Mouse (Mus musculus): ENCODE results near the gene Gm29133. TPM values are rescaled to one million over a fixed set of nuclear protein-coding genes. Genes with fewer than 3 reads are reported as not detected.
A peak's percentile ranks its signal among the peaks of the same experiment; 100 is the strongest.

The Gm29133 gene
- total RNA-seq (2021) = not detected
- long read RNA-seq, experiment 1 = 0 reads
- long read RNA-seq, experiment 2 = 0 reads

DNA sequence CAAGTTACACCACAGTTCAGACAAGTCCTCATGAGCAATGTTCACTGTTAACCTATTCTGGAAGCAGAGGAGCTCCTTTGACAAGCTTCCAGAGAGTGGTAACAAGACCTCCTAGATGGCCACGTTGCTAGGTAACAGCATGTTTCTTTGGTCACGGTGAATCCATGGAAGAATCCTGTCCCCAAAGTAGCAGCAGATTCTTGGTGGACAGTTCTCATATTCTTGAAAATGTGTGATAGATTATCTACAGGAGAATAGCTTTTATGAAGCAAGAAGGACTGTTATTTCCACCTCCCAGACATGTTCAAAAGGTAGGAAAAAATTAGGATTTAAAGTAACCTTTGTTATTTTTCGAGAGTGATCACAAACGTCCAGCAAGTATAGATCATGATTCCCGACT, at the start of gene Gm29133:
Gm29133 (plus strand) TSS at position 301 of the 400 bp plus-strand sequence.
- DNase-seq = no peak

DNA sequence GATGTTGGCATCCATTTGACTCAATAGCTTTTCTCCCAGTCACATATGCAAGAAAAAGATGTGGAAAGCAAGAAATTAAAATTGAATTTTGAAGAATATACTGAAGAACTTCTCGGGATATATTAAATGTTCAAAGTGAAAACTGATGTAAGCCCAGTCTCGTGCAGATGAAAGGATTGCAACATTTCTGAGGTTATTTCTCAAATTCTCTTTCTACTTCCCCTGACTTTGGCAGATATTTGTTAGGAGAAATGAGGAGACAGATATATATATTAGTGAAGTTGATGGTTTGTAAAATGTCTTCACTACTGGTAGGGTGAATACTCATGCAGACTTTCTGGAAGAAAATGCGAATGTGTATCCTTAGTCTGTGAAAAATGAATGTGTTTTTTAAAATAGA, 48.9 kb upstream of the Gm29133 start:
- DNase-seq = no peak

DNA sequence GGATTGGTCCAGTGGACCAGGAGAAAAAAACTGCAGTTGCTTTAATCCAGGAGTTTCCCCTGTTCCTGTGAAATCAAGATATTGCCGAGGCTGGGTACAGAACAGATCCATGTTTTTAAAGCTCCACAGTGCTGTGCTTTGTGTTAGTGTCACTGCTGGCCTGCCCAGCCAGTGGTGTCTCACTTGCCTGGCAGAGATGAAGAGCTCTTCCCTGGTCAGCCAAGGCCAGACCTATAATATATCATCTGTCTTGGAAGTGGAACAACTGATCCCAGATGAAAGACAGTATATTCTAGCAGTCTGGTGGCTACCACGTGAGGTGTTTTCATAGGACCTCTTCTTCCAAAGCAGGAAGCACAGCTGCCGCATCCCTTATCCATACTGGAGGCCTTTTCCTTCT, 46.7 kb upstream of the Gm29133 start:
- no peak for DNase-seq

DNA sequence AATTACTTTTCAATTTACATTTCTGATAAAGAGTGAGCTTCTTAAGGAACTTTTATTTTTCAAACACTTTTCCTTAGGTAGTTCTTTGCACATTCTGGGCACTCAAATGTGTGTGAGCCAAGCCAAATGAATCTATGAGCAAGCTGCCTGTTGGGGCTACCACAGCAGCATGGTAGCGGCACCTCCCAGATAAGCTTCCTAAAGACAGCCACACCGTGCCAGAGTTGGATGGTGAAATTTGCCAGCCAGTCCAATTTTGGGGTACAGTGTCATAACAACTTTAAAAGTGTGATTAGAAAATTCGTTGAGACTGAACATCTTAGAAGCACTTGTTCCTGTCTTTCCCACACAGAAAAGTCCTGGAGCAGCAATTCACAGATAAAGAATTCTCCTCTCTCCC, 41.5 kb upstream of the Gm29133 start:
- no peak for DNase-seq

DNA sequence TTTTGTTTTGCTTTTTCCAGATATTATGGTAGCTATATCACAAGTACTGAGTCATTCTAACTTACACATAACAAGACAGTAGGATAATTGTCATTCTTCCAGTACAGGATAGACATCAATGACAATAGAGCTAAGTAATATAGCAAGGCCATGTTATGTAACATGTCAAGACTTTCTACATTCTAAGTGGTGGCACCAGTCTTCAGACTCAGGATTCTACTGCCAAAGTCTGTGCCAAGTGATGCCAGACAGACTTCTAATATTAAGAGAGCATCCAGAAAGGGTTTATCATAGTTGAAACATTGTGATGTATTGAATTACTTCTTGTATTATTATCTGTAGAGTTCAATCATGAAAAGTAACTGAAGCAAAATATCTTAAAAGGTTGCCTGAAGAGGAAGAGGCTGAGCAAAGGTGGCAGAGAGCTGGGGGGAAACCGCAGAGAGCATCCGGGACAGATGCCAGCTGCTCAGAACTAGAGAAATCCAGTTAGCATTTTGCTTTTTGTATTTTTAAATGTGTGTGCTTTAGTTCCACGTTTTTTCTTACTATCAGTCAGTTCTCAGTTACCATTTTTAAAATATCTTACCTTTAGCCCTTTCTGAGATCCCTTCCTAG, 34.2 kb upstream of the Gm29133 start:
- DNase-seq = no peak

DNA sequence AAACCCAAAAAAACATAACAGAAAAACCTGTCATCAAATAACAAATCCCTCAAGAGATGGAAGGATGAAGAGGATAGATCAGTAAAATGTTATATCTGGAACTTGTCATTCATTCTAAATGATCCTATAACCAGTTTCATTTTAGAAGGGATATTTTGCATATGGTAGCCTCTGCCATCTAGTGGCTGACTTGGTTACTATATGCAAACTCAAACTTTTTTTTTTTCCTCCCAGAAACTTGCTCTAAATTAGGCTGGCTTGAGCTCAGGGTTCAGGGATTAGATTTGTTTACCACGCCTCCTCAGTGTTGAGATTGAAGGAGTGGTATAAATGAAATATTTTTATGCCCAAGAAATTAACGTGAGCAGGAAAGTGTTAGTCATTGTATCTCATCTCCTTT, 27.3 kb upstream of the Gm29133 start:
- no peak for DNase-seq

DNA sequence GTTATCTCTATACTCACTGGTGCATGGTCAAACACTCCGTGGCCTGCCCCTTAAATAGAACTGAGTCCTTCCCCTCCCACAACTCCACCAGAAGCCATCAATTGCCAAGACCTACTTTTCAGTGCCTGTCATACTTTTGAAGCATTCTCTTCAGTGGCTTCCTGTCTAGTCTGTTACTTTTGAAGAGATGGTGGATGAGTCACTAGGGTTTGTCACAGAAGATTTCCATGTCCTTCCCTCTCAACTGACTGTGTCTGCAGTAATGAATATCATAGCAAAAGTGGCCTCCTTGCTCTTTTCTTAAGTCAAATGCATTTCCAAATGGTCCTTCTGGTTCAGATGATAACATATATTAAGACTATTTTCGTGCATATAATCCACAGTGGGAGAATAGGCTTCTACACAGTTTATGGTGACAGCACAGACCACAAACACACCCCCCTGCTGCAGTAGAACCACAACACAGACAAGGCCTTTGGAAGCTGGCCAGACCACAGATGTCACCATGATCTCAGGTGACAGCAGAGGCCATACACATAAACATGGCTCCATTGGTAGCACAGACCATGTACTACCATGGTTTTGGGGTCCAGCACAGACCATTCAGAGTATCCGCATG, 16.9 kb upstream of the Gm29133 start:
- no peak for DNase-seq

DNA sequence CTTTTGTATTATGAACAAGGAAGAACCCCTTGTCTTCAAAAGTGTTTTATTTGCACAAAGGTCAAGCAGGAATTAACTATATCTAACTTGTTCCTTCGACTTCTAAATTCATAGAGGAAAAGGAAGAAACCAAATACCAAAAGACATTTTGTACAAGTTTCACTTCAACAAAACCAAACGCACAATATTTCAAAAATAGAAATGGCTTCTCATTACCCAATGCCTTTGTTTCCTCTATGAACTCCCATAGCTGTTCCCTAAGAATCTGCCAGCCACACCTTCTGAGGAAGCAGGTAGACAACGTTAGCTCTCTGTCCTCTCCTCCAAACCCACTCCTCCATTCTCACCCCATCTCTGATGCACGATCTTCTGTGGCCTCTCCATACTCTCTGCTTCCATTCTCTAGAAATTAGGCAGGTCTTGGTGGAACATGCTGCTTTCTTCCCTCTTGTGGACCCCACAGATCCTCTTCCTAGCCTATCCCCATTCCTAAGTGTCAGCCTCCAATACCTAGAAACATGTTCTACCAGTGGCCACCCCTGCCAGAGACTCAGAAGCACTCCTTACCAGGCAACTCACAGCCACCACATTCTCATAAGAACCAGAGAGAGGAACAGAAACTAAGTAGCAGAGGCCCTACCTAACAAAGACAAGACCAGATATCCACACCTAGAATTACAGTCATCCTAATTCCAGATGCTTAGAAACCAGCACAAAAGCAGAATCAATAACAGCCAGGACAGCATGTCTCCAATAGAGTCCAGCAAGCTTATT, 4.1 kb upstream of the Gm29133 start:
- DNase-seq = no peak

DNA sequence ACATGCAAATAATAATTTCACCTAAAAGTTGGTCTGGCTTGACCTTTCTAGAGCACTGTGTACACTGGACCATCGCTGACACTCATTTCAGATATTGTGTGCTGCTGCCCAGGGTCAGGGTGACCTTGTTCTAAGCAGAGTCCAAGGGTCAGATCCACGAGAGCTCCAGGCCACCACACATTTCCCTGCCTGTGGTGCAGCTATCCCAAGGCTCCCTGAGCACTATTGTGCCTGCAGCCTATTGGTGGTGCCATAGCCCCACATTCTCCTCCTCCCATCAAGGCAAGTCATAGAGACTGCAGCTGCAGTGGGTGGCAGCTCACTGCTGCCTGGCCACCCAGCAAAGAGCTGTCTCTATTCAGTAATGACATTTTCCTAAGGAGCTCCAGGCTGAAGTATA, 2.7 kb upstream of the Gm29133 start:
- no peak for DNase-seq

DNA sequence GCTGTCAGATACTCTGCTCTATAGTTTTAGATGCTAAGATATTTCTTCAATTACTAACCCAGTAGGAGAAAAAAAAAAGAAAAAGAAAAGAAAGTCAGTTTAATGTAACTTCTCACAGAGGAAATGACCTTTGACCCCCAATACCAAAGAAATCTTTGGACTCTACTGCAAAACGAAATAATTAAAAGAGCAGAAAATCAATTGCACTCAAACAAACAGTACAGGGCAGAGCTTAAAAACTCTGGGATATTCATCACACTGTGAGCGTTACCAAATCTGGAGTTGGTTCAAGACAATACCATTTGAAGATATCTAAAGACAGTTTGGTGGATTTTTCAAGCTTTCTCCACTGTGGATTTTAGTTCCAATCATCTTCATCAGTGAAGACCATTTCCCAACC, 15.4 kb downstream of the Gm29133 start:
- DNase-seq = no peak

DNA sequence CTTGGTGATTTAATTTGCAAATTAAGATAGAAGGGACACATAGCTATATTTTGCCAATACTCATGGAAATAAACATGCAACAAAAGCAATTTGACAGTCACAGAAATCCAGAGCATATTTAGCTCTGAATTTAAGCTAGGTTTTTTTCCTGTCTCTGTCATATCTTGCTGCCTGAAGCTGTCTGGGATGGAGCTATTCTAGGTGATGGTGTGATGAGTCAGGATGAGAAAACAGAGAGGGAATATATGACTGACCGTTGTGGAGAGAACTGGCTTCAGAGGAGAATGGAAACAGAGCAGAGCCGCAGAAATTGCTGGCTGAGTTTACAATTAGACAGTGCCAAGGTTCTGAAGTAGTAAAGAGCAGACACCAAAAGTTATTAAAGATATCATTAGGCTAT, 26.3 kb downstream of the Gm29133 start:
- no peak for DNase-seq

DNA sequence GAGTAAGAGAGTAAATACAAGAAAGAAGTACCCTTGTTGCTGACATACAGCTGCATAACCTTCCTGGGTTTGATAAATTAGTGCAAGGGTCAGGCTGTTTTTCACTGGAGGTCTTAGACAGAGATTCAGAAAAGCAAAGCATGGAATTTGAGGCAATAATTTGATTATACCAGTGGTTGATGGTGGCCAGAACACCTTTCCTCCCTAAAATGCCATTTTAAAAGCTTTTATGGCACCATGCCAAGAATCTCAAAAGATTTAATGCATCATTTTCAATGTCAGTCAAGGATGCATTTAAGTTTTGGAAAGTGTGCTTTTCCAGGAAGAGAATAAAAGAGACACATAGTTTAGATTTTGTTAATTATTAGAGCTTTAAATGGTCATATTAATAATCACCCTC, 60.0 kb downstream of the Gm29133 start:
- no peak for DNase-seq

DNA sequence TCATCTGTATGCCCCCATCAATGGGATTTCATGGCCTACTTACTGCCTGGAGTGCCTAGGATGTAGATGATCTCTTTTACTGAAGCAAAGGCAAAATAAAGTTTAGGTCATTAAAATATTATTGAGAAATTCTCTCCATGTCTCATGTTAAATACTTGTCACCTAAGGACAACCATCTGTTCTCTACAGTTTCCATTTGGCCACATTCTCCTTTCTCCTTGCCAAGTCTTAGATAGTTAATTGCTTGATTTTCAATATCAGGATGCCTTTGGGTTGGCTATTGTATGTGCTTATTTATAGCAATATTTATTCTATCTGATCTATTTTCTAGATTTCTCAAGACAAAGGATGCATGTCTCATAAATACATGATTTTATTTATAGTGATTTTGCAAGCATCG, 75.9 kb downstream of the Gm29133 start:
- DNase-seq = no peak

DNA sequence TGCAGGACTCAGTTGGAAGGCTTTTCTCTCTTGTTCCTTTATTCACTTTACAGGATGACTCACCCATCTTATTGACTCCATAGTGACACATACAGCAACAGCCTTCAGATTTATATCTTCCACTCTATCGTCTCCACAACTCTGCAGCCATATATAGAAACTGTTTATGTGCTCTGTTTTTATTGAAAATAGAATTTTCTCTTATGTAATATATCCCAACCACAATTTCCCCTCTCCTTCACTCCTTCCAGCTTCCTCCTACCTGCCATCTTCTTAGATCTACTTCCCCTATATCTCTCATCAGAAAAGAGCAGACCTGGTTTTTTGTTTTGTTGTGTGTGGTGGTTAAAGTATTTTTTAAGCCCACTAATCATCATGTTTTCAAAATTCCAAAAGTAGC, 76.5 kb downstream of the Gm29133 start:
- DNase-seq = no peak

DNA sequence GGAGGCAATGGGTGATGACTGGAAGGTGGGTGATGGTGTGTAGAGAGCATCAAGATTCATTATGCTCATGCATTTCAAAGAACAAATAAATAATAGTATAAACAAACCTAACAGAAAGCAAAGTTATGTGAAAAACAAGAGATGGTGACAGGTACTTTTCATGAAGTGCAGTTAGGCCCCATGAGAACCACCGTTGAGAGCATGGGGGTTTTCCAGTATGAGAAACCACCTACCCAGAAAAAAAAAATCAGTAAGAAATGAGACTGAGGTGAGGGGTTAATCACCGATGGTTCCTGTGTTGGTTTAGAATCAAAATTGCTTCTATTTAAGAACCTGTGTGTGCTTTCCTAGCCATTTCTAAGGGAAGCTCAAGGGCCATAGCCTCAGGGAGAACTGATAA, 86.8 kb downstream of the Gm29133 start:
- DNase-seq = no peak

DNA sequence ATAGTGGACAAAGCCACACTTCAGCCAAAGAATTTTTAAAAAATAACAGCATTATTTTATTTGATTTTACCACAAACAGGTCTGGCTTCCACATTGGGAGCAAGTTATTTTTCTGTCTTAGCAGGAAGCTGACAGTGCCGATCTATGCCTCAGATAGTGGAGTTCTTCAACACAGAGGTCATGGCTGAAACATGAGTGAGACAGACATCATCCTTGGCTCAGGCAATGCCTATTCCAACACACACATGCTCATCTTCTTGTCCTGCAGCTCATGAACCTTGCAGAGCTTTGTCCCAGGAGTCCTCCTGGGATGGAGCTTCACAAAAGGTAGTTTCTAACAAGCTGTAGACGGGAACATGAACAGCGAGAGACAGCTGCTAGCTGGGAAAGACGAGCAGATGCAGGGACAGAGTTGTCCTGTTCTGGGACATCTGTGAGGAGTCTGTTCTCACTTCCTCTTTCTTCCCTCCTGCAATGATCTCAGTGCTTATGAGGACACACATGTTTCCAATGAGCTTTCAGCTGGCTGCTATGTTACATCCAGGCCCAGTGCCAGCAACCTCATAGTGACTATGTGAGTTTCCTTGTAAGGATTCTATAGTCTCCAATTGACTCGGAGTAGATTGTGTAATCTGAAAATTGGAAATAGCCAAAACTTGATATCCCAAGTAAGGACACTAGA, 87.4 kb downstream of the Gm29133 start:
- peak; percentile 5 for DNase-seq

Other genes with a start within 250 kb of the Gm29133 start
- gene Pdcd10, start 191.3 kb upstream of the Gm29133 start, total RNA-seq (2021) = 10 to 100 TPM; 25.8 to 28.8 TPM
- 1 to 10 TPM in 1 of 2 experiments, under 1 TPM in 1; 0.75 to 1.0 TPM for gene Serpini1, start 190.7 kb upstream of the Gm29133 start, total RNA-seq (2021)
- gene Golim4, start 208.8 kb downstream of the Gm29133 start, total RNA-seq (2021) = 10 to 100 TPM; 36.3 to 49.2 TPM